Mouse (Mus musculus): Measurements from ENCODE around the gene Tfr2.
"Not testable (repeated sequence)": the region's sequence is repeated elsewhere in the genome, so short reads cannot be mapped to it uniquely, and the experiment has no call there.

The Tfr2 gene

GRCm38 (mm10) chr5:137583670-137584169 is 14.1 kb downstream of the Tfr2 start:
- DNase-seq (ENCODE audit: low read depth, low spot score), result no peak

- DNase-seq (ENCODE audit: low read depth, low spot score), result no peak
These were observed 15.3 kb downstream of the Tfr2 start for GRCm38 (mm10) chr5:137584976-137585375.

- DNase-seq (ENCODE audit: low read depth, low spot score), result no peak
These were observed 20.9 kb downstream of the Tfr2 start for GRCm38 (mm10) chr5:137590507-137590906.

- no peak for DNase-seq (ENCODE audit: low read depth, low spot score)
These were observed 26.3 kb downstream of the Tfr2 start for GRCm38 (mm10) chr5:137595921-137596320.

- no peak for DNase-seq (ENCODE audit: low read depth, low spot score)
These were observed 27.1 kb downstream of the Tfr2 start for GRCm38 (mm10) chr5:137596601-137597261.

- DNase-seq (ENCODE audit: low read depth, low spot score), result no peak
These were observed 28.0 kb downstream of the Tfr2 start for GRCm38 (mm10) chr5:137597625-137598024.

GRCm38 (mm10) chr5:137598100-137598826 is 28.6 kb downstream of the Tfr2 start:
- no peak for DNase-seq (ENCODE audit: low read depth, low spot score)

- DNase-seq (ENCODE audit: low read depth, low spot score), result no peak
These were observed 30.0 kb downstream of the Tfr2 start for GRCm38 (mm10) chr5:137599600-137599999.

GRCm38 (mm10) chr5:137600281-137600618 is 30.6 kb downstream of the Tfr2 start:
- DNase-seq (ENCODE audit: low read depth, low spot score), result no peak

GRCm38 (mm10) chr5:137600619-137601364 is 31.2 kb downstream of the Tfr2 start, which contains the start of gene Mospd3:
Gene Mospd3 (minus strand): TSS chr5:137601058.
- DNase-seq (ENCODE audit: low read depth, low spot score), result peak; percentile 93

GRCm38 (mm10) chr5:137601365-137601729 is 31.7 kb downstream of the Tfr2 start:
- DNase-seq (ENCODE audit: low read depth, low spot score), result no peak

GRCm38 (mm10) chr5:137607860-137608653 is 38.4 kb downstream of the Tfr2 start:
- no peak for DNase-seq (ENCODE audit: low read depth, low spot score)

GRCm38 (mm10) chr5:137608654-137609190 is 39.1 kb downstream of the Tfr2 start:
- DNase-seq (ENCODE audit: low read depth, low spot score), result no peak

GRCm38 (mm10) chr5:137609292-137609691 is 39.7 kb downstream of the Tfr2 start:
- no peak for DNase-seq (ENCODE audit: low read depth, low spot score)

- DNase-seq (ENCODE audit: low read depth, low spot score), result no peak
These were observed 40.4 kb downstream of the Tfr2 start for GRCm38 (mm10) chr5:137610056-137610455.

- peak; percentile 86 for DNase-seq (ENCODE audit: low read depth, low spot score)
These were observed 41.1 kb downstream of the Tfr2 start for GRCm38 (mm10) chr5:137610548-137611244.

- peak; percentile 56 for DNase-seq (ENCODE audit: low read depth, low spot score)
These were observed 41.6 kb downstream of the Tfr2 start for GRCm38 (mm10) chr5:137611245-137611602.

GRCm38 (mm10) chr5:137613076-137613475 is 43.4 kb downstream of the Tfr2 start:
- DNase-seq (ENCODE audit: low read depth, low spot score), result no peak

- DNase-seq (ENCODE audit: low read depth, low spot score), result no peak
These were observed 43.9 kb downstream of the Tfr2 start, which contains the start of gene Pcolce for GRCm38 (mm10) chr5:137613550-137613949. Gene Pcolce (minus strand): TSS chr5:137613784.

- DNase-seq (ENCODE audit: low read depth, low spot score), result not testable (repeated sequence)
These were observed 45.3 kb downstream of the Tfr2 start for GRCm38 (mm10) chr5:137614921-137615320.

GRCm38 (mm10) chr5:137615347-137615746 is 45.7 kb downstream of the Tfr2 start:
- DNase-seq (ENCODE audit: low read depth, low spot score), result no peak

Data from embryo, embryonic 11.5 days (tissue).